Mouse (Mus musculus): ENCODE measurements around the gene Ifnlr1. TPM values are rescaled to one million over a fixed set of nuclear protein-coding genes. Genes with fewer than 3 reads are reported as not detected.

Gene Ifnlr1
- not detected for total RNA-seq (2023)

GRCm38 (mm10) chr4:135685906-135686567 is at the start of gene Ifnlr1:
Gene Ifnlr1 (plus strand): TSS chr4:135686287.

GRCm38 (mm10) chr4:135727817-135728216 is 41.7 kb downstream of the Ifnlr1 start, which contains the start of gene Il22ra1:
Gene Il22ra1 (plus strand): TSS chr4:135728172.

Other genes with a start within 250 kb of the Ifnlr1 start
- gene Stpg1, start 191.5 kb upstream of the Ifnlr1 start, total RNA-seq (2023) = not detected
- gene Nipal3, start 191.2 kb upstream of the Ifnlr1 start, total RNA-seq (2023) = 10 to 100 TPM; 64.7 to 66.4 TPM
- not detected for gene Grhl3, start 112.7 kb upstream of the Ifnlr1 start, total RNA-seq (2023)
- not detected for gene Il22ra1, start 41.9 kb downstream of the Ifnlr1 start, total RNA-seq (2023)
- not detected for gene Myom3, start 73.4 kb downstream of the Ifnlr1 start, total RNA-seq (2023)
- 100 to 1,000 TPM; 118 to 143 TPM for gene Srsf10, start 169.5 kb downstream of the Ifnlr1 start, total RNA-seq (2023)
- 10 to 100 TPM; 82.3 to 88.7 TPM for gene Pnrc2, start 187.6 kb downstream of the Ifnlr1 start, total RNA-seq (2023)
- 10 to 100 TPM; 18.9 to 21.8 TPM for gene Cnr2, start 209.1 kb downstream of the Ifnlr1 start, total RNA-seq (2023)
- gene Fuca1, start 234.4 kb downstream of the Ifnlr1 start, total RNA-seq (2023) = 10 to 100 TPM; 50.6 to 58.6 TPM